Mouse (Mus musculus) stomach, postnatal 0 days (tissue): ENCODE data around the gene Mutyh.

ENCODE experiments used
- CTCF ChIP-seq: IDR thresholded peaks from 2 replicates; pipeline ENCODE4 v1.5.1; 2016; ENCODE audit warnings: antibody characterized with exemption, low read depth, mild to moderate bottlenecking, moderate library complexity
- EP300 ChIP-seq: optimal IDR thresholded peaks from 2 replicates; pipeline ENCODE3; 2016; ENCODE audit warnings: antibody characterized with exemption

GRCm38 (mm10) chr4:116820902-116821693 lies 13.6 kb downstream of the Mutyh start:
- TF ChIP-seq CTCF (peak; percentile 58), EP300 (no peak)
